Comparison of ENCODE assay signal across 13 mouse cellular contexts in genomic region chr2:115895256-115895655, GRCm38 (mm10).
DNase-seq lines count a peak whose midpoint lies in the region; ATAC-seq lines count a peak whose summit lies in the region.
"Had no signal": no experiment of that assay in that cellular context is flagged by ENCODE, and none has a peak within 500 bp of the region (broad histone marks: within the 10 kb centered on the region; RNA-seq: fewer than 3 reads in every experiment).

No protein-coding gene starts in this region.

- H3K4me1 ChIP-seq in hindbrain, embryonic 12.5 days, result peaks cover 44% of the 10 kb centered on the region
- H3K4me1 ChIP-seq in hindbrain, embryonic 11.5 days (replicated peaks; ENCODE audit: control insufficient read depth, insufficient read depth, low read length), result no peaks in the 10 kb centered on the region
- H3K4me1 ChIP-seq in embryonic facial prominence, embryonic 15.5 days, result 0 out of 2 replicates have a peak, but pooled peaks cover 14% of the 10 kb centered on the region
- peaks cover 29% of the 10 kb centered on the region for H3K4me1 ChIP-seq in midbrain, embryonic 14.5 days (ENCODE audit: control insufficient read depth, insufficient read depth, low read length)
- H3K4me1 ChIP-seq: megakaryocyte, embryonic 14.5 days had no signal

- DNase-seq in hindbrain, embryonic 11.5 days (ENCODE audit: low spot score), result no peak
- DNase-seq in NIH3T3 (ENCODE audit: low read depth), result peak; percentile 7
- DNase-seq in midbrain, embryonic 14.5 days, result no peak
- DNase-seq in layer of hippocampus, postnatal 25 days (ENCODE audit: extremely low spot score in 1 of 2, low spot score in 1 of 2), result no peak
- no peak for DNase-seq in gastrocnemius, adult 18-20 months (ENCODE audit: low spot score)
- DNase-seq: cerebellum, adult 11-12 months; heart, postnatal 36 days; lung, adult 18-20 months; thymus, postnatal 25 days had no signal

- no peak overlapping the region for H3K4me3 ChIP-seq in hindbrain, embryonic 12.5 days
- no peak overlapping the region for H3K4me3 ChIP-seq in hindbrain, embryonic 11.5 days (ENCODE audit: low read depth, low read length)
- H3K4me3 ChIP-seq in embryonic facial prominence, embryonic 15.5 days (replicated peaks), result no peak overlapping the region
- H3K4me3 ChIP-seq in midbrain, embryonic 14.5 days (replicated peaks; ENCODE audit: low read depth, low read length), result no peak overlapping the region
- H3K4me3 ChIP-seq: megakaryocyte, embryonic 14.5 days had no signal

- H3K9me3 ChIP-seq in hindbrain, embryonic 12.5 days (replicated peaks), result no peaks in the 10 kb centered on the region
- no peaks in the 10 kb centered on the region for H3K9me3 ChIP-seq in hindbrain, embryonic 11.5 days (ENCODE audit: control insufficient read depth, low read length)
- H3K9me3 ChIP-seq in embryonic facial prominence, embryonic 15.5 days (replicated peaks), result no peaks in the 10 kb centered on the region
- H3K9me3 ChIP-seq in midbrain, embryonic 14.5 days (ENCODE audit: control insufficient read depth, low read length), result no peaks in the 10 kb centered on the region

- H3K27me3 ChIP-seq in hindbrain, embryonic 12.5 days, result no peaks in the 10 kb centered on the region
- no peaks in the 10 kb centered on the region for H3K27me3 ChIP-seq in hindbrain, embryonic 11.5 days (ENCODE audit: control insufficient read depth, insufficient read depth, low read length)
- H3K27me3 ChIP-seq in embryonic facial prominence, embryonic 15.5 days, result no peaks in the 10 kb centered on the region
- no peaks in the 10 kb centered on the region for H3K27me3 ChIP-seq in midbrain, embryonic 14.5 days (ENCODE audit: control insufficient read depth, insufficient read depth, low read length)
- H3K27me3 ChIP-seq: CH12.LX; megakaryocyte, embryonic 14.5 days had no signal

- H3K27ac ChIP-seq in hindbrain, embryonic 12.5 days, result peak overlapping the region; percentile 60
- no peak overlapping the region for H3K27ac ChIP-seq in hindbrain, embryonic 11.5 days (ENCODE audit: low read depth, low read length)
- no peak overlapping the region for H3K27ac ChIP-seq in embryonic facial prominence, embryonic 15.5 days (replicated peaks)
- H3K27ac ChIP-seq in midbrain, embryonic 14.5 days (replicated peaks; ENCODE audit: low read depth, low read length), result 0 out of 2 replicates have a peak overlapping the region, but pooled peaks have one; percentile 1

- WGBS in hindbrain, embryonic 12.5 days, result 45% methylated on average over 2 of the region's 2 CpGs
- WGBS in hindbrain, embryonic 11.5 days, result 68% methylated on average over 2 of the region's 2 CpGs
- 45% methylated on average over 2 of the region's 2 CpGs for WGBS in embryonic facial prominence, embryonic 15.5 days
- 61% methylated on average over 2 of the region's 2 CpGs for WGBS in midbrain, embryonic 14.5 days

- ATAC-seq in hindbrain, embryonic 12.5 days (ENCODE audit: low FRiP score), result no peak
- ATAC-seq in hindbrain, embryonic 11.5 days (ENCODE audit: low FRiP score), result no peak
- 0 out of 2 replicates have a peak, but pooled peaks have one; percentile 29 for ATAC-seq in embryonic facial prominence, embryonic 15.5 days (ENCODE audit: insufficient number of reproducible peaks, low FRiP score, low TSS enrichment, low read depth)
- ATAC-seq in midbrain, embryonic 14.5 days (ENCODE audit: low FRiP score, low TSS enrichment), result no peak

- H3K36me3 ChIP-seq in hindbrain, embryonic 12.5 days, result no peaks in the 10 kb centered on the region
- no peaks in the 10 kb centered on the region for H3K36me3 ChIP-seq in hindbrain, embryonic 11.5 days (ENCODE audit: control insufficient read depth, insufficient read depth, low read length)
- H3K36me3 ChIP-seq in embryonic facial prominence, embryonic 15.5 days, result no peaks in the 10 kb centered on the region
- no peaks in the 10 kb centered on the region for H3K36me3 ChIP-seq in midbrain, embryonic 14.5 days (ENCODE audit: control insufficient read depth, insufficient read depth, low read length)

- H3K4me2 ChIP-seq in hindbrain, embryonic 12.5 days (replicated peaks), result no peak overlapping the region
- no peak overlapping the region for H3K4me2 ChIP-seq in hindbrain, embryonic 11.5 days (replicated peaks; ENCODE audit: low read depth, low read length)
- no peak overlapping the region for H3K4me2 ChIP-seq in embryonic facial prominence, embryonic 15.5 days (replicated peaks)
- no peak overlapping the region for H3K4me2 ChIP-seq in midbrain, embryonic 14.5 days (ENCODE audit: low read length)

- H3K9ac ChIP-seq in hindbrain, embryonic 12.5 days, result no peak overlapping the region
- no peak overlapping the region for H3K9ac ChIP-seq in hindbrain, embryonic 11.5 days (ENCODE audit: low read depth, low read length)
- no peak overlapping the region for H3K9ac ChIP-seq in embryonic facial prominence, embryonic 15.5 days
- H3K9ac ChIP-seq in midbrain, embryonic 14.5 days (replicated peaks; ENCODE audit: low read length), result no peak overlapping the region

Comparison
In these comparisons a context has a peak if more than half of its experiments do, and no peak if none do; other contexts are left out.
1. H3K27ac ChIP-seq: peak in hindbrain, embryonic 12.5 days (single experiment) and midbrain, embryonic 14.5 days (single experiment); none in hindbrain, embryonic 11.5 days (single experiment) and embryonic facial prominence, embryonic 15.5 days (single experiment).